Mouse (Mus musculus): ENCODE data around the gene Slc25a39.

DNA sequence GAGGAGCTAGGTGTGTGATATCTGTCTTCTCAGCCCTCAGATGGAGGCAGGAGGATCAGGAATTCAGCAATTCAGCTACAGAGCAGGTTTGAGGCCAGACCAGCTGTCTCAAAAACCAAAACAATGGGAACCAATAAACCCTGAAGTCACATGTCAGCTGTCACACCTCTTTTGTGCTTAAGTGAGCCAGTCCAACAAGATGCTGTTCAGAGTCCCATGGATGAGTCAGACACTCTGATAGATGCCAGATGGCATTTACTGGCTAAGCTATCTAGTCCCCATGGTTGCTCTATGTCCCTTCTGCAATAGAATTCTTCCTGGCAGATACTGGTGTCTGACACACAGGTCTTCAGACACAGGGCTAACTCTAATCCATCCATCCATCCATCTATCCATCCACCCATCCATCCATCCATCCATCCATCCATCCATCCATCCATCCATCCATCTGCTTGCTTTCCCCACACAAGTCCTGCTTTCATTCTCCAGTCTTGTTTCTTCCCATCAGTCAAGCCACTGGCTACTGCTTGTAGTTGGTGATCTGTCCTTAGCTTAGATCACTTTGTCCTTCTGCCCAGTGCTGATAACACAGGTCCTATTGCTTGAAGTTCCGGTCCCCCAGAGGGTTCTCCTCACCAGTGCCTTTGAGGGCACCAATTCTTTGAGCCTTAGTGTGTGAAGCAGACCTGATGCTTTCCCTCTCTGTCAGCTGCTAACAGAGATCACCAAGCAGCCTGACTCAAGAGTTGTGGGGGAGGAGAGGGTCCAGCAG lies 24.2 kb downstream of the Slc25a39 start:
- TF ChIP-seq CTCF (IDR thresholded peaks at IDR 0.05; ENCODE audit: extremely low read depth, insufficient read depth, low read length) = no peak
- TF ChIP-seq POLR2A (IDR thresholded peaks at IDR 0.05; ENCODE audit: extremely low read depth, insufficient read depth, low read length) = no peak
